Mouse (Mus musculus): ENCODE results near the gene Mak.

The Mak gene

GRCm38 (mm10) chr13:41079421-41079780 lies at the start of gene Mak:
TSS of gene Mak (minus strand) at chr13:41079706.
- peak; percentile 18 for DNase-seq

- no peak for DNase-seq
These were observed 49.6 kb upstream of the Mak start for GRCm38 (mm10) chr13:41129061-41129460.

- DNase-seq: no peak
These were observed 48.8 kb upstream of the Mak start for GRCm38 (mm10) chr13:41128326-41128725.

DNA sequence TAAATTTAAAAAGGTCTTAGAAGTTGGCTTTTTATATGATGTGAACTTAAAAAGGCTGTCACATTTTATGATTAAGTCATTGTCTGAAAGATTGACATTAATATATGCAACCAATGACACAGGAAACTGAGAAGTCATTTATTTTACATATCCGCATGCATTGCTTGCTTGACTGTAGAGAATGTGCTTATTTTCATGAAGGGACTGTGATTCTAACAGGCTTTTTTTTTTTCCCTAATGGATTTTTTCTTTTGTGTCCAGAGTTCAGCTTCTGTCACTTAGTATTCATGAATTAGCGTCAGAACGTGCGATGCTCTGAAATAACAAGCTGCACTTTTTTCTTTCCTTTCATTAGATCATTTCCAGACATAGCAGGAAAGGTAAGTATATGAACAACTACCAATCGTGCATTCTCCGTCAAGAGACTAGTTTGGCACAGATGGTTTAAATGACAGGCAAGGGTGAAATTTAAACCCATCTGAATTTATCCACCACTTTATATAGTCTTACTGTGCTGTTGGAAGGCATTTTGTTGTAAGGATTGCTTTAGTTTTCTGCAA lies 44.2 kb upstream of the Mak start:
- no peak for DNase-seq

DNA sequence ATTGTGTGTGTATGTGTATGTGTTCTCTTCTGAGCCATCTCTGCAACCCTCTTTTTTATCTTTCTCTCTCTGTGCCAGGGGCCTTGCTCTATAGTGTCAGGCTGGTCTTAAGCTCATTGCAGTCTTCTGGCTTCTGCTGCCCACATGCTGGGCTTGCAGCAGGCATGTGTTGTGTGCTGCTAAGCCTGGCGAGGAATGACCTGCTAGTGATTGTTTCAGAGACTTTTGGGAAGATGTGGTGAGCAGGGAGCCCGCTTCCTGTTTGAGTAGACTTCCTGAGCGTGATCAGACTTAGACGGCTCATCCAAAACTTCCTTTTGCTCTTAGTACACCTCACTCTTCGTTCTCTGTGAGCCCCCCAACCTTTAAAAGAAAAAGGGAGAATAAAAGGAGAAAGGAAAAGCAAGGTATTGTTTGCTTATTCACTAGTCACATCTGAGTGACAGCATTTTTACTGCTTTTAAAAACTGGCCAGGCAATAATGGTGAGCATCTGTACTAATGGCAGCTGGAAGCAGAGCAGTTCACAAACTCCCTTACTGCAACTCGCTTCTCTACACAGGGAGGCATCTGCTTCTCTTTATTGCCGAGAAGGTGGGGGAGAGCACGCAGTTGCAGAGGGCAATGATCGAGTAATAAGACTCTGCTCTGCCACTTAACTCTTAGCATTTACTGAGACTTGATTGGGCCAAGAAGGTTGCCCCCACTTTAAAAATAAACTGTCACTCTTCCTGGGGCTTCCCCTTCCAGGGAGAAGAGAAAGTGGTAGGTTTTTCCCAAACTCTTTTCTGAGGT lies 39.8 kb upstream of the Mak start:
- no peak for DNase-seq

DNA sequence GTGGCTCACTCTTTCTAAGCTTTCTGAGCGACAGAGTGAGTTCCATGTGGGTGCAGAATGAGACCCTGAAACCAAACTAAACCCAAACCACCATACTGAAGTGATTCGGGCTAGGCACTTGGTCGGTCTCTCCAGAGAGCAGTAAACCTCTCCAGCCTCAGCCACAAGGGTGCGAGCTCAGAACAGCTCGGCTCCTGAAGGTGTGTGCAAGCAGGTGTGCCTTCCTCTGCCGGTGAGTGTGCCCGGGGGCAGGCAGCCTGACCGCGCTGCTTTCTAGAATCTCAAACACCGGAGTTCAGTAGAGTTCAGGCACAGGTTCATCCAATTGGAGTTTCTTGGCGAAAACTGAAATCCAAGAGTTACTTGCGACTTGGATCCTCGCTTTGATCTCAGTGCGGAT lies 34.4 kb upstream of the Mak start, which contains the start of gene Sycp2l:
Gene Sycp2l (plus strand): TSS at position 368 of the 400 bp plus-strand sequence.
- DNase-seq: no peak

GRCm38 (mm10) chr13:41110935-41111334 lies 31.4 kb upstream of the Mak start, which contains the start of gene Gcm2:
TSS of gene Gcm2 (minus strand) at chr13:41111035.
- no peak for DNase-seq

GRCm38 (mm10) chr13:41105541-41105940 lies 26.0 kb upstream of the Mak start:
- DNase-seq: no peak

DNA sequence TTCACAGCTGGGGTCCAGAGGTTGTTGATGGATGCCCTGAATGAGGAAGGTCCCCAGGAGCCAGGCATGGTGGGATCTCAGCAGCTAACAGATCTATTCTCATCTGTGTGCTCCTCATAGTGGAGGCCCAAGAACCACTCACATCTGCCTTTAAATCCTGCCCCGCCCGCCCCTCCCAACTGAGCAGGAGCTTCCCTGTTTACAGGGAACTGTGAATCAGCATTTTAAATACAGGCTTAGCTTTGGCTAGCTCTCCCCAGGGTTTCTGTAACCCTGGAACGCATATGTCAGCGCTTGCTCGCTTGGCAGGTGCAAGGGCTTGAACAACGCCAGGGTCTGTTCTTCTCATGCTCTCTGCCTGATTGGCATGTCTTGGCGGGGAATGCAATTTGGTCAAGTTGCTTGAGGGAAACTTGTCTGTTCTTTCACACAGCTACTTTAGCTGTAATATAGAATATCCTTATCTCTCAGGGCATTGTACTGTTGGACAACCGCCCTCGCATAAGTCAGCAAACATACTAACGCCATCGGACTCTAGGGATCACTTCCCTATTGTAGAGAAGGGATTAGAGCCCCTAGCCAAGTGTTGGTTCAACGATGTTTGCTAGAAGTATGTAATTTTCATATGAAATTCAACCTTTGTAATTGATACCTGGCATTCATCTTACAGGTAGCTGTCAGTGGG lies 24.5 kb upstream of the Mak start:
- no peak for DNase-seq

GRCm38 (mm10) chr13:41100031-41100430 lies 20.5 kb upstream of the Mak start:
- DNase-seq: no peak

GRCm38 (mm10) chr13:41098325-41098724 lies 18.8 kb upstream of the Mak start:
- DNase-seq: no peak

- DNase-seq: no peak
These were observed 18.0 kb upstream of the Mak start for GRCm38 (mm10) chr13:41097324-41098058.

DNA sequence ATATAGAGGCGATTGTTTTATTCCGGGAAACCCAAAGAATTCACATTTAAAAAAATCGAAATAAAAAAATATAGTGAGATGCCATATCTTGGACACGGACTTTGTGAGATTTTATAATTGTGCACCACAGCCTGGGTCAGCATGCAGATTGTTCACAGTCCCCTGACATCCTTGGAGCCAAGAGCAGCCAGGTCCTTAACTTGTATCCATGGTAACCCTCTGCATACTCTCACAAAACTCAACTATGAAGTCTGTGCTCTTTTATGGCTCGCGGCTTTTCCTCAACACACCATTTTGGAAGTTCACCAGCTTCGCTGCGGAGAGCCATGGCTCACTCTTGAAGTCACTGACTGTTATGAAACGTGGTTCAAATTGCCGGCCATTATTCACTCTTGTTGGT lies 14.7 kb upstream of the Mak start:
- no peak for DNase-seq

DNA sequence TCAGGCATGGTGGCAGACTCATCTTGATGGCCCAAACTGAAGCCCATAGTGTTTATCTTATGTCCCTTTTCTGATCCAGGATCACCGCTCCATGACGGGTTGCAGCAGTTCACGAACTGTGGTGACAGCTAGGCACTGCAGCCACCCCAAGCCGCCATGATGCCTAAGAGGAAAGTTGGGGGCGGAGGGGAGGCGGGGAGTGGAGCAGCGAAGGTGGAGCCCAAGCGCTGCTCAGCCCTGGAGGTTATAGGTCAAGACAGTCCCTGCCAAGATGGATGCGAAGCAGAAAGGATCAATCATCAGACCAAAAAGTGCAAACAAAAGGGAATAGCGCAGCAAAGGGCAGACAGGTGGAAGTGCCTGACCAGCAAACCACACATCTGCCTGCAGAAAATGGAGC lies 11.8 kb upstream of the Mak start:
- DNase-seq: no peak

GRCm38 (mm10) chr13:41088746-41089145 lies 9.2 kb upstream of the Mak start:
- DNase-seq: no peak

DNA sequence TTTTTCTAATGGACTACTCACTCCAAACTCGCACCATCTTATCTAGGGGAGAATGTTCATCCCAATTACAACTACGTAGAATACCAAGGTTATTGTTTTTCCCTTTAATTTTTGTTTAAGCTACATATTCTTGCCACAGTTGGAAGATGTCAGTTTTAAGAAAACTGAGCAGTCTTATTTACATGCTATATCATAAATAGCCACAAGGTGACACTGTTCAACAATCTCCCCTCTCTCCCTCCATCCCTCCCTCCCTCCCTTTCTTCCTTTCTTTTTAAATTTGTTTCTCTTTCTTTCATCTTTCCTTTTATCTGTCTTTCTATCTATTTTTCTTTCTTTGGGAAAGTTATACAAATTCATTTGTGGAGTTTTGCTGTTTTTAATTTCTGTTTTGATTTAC lies 5.6 kb upstream of the Mak start:
- no peak for DNase-seq

DNA sequence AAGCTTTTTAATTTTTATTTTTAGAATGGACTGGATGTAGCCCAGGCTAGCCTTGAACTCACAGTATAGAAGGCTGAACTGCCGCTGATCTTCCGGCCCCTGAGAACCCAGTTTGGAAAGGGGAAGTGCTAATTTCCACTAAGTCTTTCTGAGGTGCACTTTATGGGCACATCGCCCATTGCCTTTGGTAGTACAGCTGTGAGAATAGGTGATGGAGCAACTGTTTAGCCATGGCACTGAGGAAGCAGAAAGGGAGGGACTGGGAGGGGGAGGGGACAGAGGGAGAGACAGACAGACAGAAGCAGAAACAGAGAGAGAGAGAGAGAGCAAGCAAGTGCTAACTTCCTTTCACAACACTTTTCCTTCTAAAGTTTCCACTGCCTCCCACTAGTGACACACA lies 5.0 kb upstream of the Mak start:
- DNase-seq: no peak

DNA sequence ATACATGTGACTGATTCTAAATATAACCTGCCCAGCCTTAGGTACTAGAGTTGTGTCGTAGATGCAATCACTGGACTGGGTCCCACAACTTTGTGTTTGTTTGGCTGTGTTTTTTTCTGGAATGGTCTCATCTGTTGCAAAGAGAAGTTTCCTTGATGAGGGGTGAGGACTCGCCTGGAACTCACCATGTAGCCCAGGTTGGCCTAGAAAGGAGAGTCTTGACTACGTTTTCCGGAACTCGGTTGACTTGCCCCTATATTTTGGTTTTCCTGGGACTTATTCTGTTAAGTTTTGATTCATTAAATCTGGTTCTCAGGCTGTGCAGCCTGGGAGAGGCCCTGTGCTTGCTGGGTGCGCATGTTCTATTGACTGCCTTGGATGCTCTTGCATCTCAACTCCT lies 1.2 kb upstream of the Mak start:
- no peak for DNase-seq

GRCm38 (mm10) chr13:41079859-41080258 lies 353 bp upstream of the Mak start:
- no peak for DNase-seq

- DNase-seq: no peak
These were observed 651 bp downstream of the Mak start for GRCm38 (mm10) chr13:41078690-41079420.

GRCm38 (mm10) chr13:41077921-41078320 lies 1.6 kb downstream of the Mak start:
- DNase-seq: no peak

GRCm38 (mm10) chr13:41073819-41074218 lies 5.7 kb downstream of the Mak start:
- no peak for DNase-seq

- no peak for DNase-seq
These were observed 7.9 kb downstream of the Mak start for GRCm38 (mm10) chr13:41071617-41072016.
